Mouse (Mus musculus) cerebellum, adult 2 months (tissue): ENCODE data around the gene Ybx2. TPM values are rescaled to one million over a fixed set of nuclear protein-coding genes. Genes with fewer than 3 reads are reported as not detected.
A peak's percentile ranks its signal among the peaks of the same experiment; 100 is the strongest.
"Not testable (repeated sequence)": the region's sequence is repeated elsewhere in the genome, so short reads cannot be mapped to it uniquely, and the experiment has no call there.

ENCODE experiments used
- DNase-seq, 2 experiments: peaks; one replicate each; pipeline ENCODE4 v3.0.0; 2021
- H3K27ac ChIP-seq: fragments of 200-500 bp; 2 replicates; pipeline ENCODE4 v1.5.1; 2012; ENCODE audit warnings: low read length, control low read depth, inconsistent platforms; ENCODE audit not compliant: insufficient read depth
- H3K27me3 ChIP-seq: fragments of 200-500 bp; 2 replicates; pipeline ENCODE4 v1.6.1; 2012; ENCODE audit warnings: inconsistent platforms, mild to moderate bottlenecking, low read length, moderate library complexity; ENCODE audit not compliant: control insufficient read depth, insufficient read depth
- H3K4me1 ChIP-seq: fragments of 200-500 bp; 2 replicates; pipeline ENCODE4 v1.6.1; 2011; ENCODE audit warnings: low read length; ENCODE audit not compliant: control insufficient read depth, insufficient read depth
- H3K4me3 ChIP-seq: fragments of 200-500 bp; replicated peaks from 2 replicates; pipeline ENCODE3; 2011; ENCODE audit warnings: mild to moderate bottlenecking, low read depth, low read length, control low read depth; ENCODE audit not compliant: insufficient read depth
- CTCF ChIP-seq: fragments of 200-500 bp; IDR thresholded peaks from 2 replicates; pipeline ENCODE4 v1.5.1; 2011; ENCODE audit warnings: low read depth, mild to moderate bottlenecking, control low read depth, low read length, moderate library complexity, borderline replicate concordance; ENCODE audit not compliant: insufficient read depth
- POLR2A ChIP-seq: fragments of 200-500 bp; IDR thresholded peaks from 2 replicates; pipeline ENCODE4 v1.6.1; 2011; ENCODE audit warnings: low read length, control low read depth, borderline replicate concordance; ENCODE audit not compliant: insufficient read depth
- WGBS: fragments of 180-500 bp; shearing (Covaris S2); methylation state at CpG from one replicate; pipeline ENCODE4 v1.1.7; 2018; 5-methylcytosine and 5-hydroxymethylcytosine counted together
- polyA plus RNA-seq: library from polyadenylated mRNA; depleted of rRNA; stranded (reverse); fragments of >200 nt; gene quantifications from 2 replicates; pipeline ENCODE4 v1.2.3, GENCODE M21; 2012

Gene Ybx2
- polyA plus RNA-seq, 1 experiment: 16.5 TPM

DNA sequence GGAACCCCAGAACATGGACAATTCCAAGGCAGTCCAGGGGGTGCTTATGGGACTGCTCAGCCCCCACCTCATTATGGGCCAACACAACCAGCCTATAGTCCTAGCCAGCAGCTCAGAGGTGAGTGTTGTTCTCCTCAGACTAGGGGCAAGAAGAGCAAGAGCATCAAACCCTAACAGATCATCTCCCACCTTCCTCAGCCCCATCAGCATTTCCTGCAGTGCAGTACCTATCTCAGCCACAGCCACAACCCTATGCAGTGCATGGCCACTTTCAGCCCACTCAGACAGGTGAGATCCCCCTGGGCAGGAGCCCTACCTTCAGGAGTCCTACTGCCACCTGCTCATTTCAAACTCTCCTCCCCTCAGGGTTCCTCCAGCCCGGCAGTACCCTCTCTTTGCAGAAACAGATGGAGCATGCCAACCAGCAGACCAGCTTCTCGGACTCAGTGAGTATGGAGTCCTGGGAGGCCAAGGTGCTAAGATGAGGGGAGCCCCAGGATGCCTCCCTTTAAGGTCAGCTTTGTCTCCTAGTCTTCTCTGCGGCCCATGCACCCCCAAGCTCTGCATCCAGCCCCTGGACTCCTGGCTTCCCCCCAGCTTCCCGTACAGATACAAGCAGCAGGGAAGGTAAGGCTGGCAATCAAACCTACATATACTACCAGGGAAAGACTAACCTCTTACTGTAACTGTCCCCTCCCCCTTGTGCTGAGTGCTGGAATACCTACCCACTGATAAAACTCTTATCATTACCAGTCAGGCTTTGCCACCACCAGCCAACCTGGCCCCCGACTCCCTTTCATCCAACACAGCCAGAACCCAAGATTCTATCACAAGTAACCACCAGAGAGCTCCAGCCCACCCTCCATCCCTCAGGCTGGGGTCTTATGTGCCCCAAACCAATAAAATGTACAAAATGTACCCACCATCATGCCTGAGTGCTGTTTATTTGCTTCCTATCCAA is 19.6 kb upstream of the Ybx2 start:
- 39% methylated on average over 5 of the region's 5 CpGs for WGBS
- no peak overlapping the region for H3K27ac ChIP-seq
- H3K27me3 ChIP-seq: no peaks in the 10 kb centered on the region
- no peak overlapping the region for H3K4me3 ChIP-seq
- peaks cover 5% of the 10 kb centered on the region; the same call in 1 of the 2 replicates for H3K4me1 ChIP-seq
- no peak for DNase-seq
- no peak for TF ChIP-seq POLR2A
- TF ChIP-seq CTCF: no peak

DNA sequence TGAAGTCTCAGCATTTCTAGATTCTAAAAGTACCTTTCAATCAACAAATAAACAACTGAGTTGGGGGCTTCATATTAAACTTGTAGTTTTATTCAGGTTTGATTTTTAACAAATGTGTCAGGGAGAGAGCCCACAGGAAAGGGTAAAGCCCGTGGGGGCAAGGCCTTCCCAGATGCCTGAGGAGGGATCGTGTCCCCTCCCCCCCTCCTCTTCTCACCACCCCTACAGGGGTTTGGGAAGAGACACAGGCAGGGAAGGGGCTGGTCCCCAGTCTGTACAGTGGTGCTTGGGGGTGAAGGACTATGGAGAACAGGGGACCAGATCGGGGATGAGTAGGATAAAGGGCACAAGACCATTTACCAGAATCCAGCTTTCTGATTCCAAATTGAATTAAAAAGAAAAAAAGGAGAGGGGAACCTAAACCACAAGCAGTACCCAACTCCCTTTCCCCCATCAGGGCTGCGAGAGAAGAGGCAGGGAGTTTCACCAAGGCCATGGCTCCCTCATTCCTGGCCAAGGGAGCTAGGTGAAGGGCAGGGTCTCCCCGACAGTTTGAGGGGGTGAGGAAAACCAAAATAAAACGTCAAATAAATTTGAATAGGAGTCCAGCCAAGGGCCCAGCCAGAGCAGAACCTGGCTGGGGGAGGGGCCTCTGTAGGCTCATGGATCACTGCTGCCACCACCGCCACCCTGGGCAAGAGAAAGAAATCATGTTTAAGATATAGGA is 18.8 kb upstream of the Ybx2 start:
- WGBS: 49% methylated on average over 7 of the region's 7 CpGs
- not testable (repeated sequence) for H3K4me3 ChIP-seq, H3K4me1 ChIP-seq, H3K27me3 ChIP-seq, H3K27ac ChIP-seq, DNase-seq

DNA sequence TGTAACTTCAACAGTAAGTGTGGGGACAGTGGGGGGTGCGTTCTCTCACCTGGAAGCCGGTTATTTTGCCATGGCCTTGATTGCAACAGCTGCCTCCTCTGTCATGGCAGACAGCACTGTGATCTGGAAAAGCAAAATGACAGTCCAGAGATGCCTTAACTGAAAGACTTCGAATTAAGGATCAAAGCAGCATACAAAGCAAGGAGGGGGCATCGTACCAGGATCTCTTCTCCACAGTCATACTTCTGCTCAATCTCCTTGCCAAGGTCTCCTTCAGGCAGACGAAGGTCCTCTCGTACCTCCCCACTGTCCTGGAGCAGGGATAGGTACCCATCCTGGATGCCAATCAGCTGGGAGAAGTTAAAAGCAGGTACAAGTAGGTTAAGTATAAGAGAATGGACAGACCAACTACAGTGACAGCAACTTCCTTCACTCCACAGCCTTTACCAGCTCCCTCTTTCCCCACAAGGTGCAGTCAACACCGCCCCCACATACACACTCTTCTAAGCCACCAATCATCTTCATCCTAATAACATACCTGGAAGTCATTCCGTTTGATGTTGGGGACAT is 18.1 kb upstream of the Ybx2 start:
- Histone ChIP-seq H3K27ac (no peak overlapping the region), H3K4me3 (no peak overlapping the region), H3K27me3 (no peaks in the 10 kb centered on the region), H3K4me1 (peaks cover 5% of the 10 kb centered on the region; the same call in 1 of the 2 replicates)
- no peak for DNase-seq
- 72% methylated on average over 8 of the region's 8 CpGs for WGBS
- no peak for TF ChIP-seq POLR2A
- TF ChIP-seq CTCF: no peak

DNA sequence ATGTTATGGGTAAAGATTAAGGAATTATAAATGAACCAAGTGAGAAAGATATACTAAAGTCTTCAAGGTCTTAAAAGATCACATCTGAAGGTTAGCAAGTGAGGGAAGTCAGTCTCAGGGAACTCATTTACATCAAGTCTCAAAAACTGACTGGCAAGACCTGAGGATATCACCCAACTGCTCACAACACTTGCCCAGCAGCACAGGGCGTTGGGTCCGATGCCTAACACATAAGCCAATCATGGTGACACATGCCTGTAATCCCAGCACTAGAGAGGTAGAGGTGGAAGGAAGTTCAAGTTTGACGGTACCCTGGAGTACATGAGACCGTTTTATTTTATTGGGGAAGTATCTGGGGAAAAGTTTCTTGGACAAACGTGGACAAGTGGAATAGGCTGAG is 17.5 kb upstream of the Ybx2 start:
- Histone ChIP-seq H3K4me3 (no peak overlapping the region), H3K4me1 (peaks cover 5% of the 10 kb centered on the region; the same call in 1 of the 2 replicates), H3K27ac (no peak overlapping the region), H3K27me3 (no peaks in the 10 kb centered on the region)
- no peak for DNase-seq
- 79% methylated on average over 5 of the region's 5 CpGs for WGBS
- TF ChIP-seq POLR2A: no peak
- TF ChIP-seq CTCF: no peak

DNA sequence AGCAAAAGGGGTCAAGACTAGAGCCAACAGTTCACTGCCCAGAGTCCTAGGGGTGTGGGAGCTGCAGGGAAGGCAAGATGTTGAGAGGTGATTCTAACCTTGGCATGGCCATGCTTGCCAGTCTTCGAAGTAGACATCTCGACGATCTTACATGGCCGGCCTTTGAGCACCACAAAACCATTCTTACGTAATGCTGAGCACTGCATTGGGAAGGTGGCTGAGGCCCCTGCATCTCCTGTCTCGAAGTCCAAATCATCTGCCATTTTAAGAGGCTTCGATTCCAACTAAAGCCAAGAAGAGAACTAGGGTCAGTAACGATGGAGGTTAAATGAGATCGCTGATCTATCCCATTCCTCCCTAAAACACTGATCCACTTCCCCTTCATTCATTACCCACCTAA is 16.5 kb upstream of the Ybx2 start:
- H3K27ac ChIP-seq: no peak overlapping the region
- TF ChIP-seq POLR2A: no peak
- no peak for TF ChIP-seq CTCF
- peak in 1 of 2 experiments; percentile 15 for DNase-seq
- H3K4me1 ChIP-seq: 0 out of 2 replicates have a peak, but pooled peaks cover 2% of the 10 kb centered on the region
- no peaks in the 10 kb centered on the region for H3K27me3 ChIP-seq
- H3K4me3 ChIP-seq: no peak overlapping the region
- WGBS: 61% methylated on average over 9 of the region's 9 CpGs

DNA sequence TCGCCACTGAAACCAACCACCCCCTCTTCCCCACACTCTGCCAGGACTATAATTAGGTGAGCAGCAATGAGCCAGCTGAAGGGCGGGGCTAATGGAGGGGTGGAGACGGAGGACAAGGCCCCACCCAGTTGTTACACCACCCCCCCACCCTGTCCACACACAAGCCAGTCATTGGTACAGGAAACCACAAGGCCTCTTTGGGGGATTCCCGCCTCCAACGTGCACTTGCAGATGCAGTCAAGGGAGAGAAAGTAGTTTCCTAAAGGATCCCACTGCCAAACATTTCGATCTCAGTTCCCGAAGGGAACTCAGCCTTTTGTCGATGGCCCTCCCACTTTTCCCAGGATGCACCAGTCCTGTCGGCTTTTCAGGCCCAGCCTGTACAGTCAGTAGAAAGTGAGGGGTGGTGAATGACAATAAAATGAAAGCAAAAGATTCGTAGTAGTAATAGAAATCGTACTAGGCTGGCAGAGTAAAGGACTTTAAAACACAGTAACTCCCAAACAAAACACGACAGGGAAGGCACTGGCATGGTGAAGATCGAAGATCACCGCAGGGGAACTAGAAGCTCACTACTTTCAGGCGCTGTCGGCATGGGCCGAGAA is 15.8 kb upstream of the Ybx2 start:
- H3K27ac ChIP-seq: no peak overlapping the region
- H3K4me3 ChIP-seq: peak overlapping the region; percentile 80
- peak; percentile 42 to 59 for DNase-seq
- TF ChIP-seq CTCF (no peak), POLR2A (no peak)
- H3K27me3 ChIP-seq: no peaks in the 10 kb centered on the region
- H3K4me1 ChIP-seq: 0 out of 2 replicates have a peak, but pooled peaks cover 2% of the 10 kb centered on the region
- under 1% methylated on average over 17 of the region's 17 CpGs for WGBS

DNA sequence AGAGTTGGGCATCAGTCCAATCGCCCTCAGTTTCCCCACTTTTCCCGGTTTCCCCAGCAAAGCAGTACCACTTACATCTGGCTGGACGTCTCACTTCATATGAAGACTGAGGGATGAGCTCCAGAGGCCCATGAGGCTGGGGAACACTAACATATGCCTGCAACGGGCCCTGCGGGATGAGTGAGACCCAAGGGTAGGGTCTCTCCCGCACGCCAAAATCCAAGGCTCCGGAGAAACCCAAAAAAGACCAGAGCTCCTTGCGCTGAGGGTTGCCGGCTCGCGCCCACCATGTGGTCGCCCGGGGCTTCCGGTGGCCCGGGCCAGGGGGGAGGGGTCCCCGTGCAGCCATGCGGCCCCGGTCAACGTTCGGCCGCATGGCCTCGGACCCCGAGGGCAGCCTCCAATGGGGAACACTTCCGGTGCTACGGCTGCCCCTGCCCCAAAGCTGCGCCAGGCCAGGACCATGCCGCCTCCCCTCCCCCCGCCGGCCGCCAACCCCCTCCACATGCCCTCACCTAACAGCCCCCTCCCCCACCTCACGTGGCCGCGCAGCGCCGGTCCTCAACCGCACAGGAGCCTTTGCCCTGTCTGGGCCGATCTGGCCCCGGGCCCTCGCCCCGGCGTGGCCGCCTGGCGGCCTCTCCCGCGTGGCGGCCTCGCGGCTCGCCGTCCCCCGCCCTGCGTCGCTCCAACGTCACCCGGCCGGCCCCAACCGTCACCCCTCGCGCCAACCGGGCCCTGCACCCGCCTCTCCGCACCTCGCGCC is 15.1 kb upstream of the Ybx2 start:
- Histone ChIP-seq H3K27ac (peak overlapping the region; percentile 93), H3K4me1 (no peaks in the 10 kb centered on the region), H3K4me3 (peak overlapping the region; percentile 80), H3K27me3 (no peaks in the 10 kb centered on the region)
- 1% methylated on average over 65 of the region's 65 CpGs for WGBS
- TF ChIP-seq CTCF (no peak), POLR2A (no peak)
- DNase-seq: peak; percentile 47 to 48
